In the genomic region with DNA sequence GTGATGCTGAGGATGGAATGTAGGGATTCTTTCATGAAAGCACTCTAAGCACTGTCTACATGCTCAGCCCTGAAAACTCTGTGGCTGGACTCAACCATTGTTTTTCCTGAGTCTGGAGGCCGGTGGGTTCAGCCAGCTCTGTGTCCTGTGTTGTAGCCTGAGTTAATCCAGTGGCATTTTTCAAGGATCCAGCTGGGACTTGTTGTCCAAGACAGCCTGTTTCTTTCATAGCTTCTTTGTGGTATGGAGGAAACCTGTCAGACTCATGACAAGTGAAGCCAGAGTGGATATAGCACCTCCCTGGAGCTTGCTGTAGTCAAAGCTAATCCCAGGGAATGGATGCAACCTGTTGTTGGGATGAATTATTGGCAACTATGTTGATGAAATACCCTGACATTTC, we compare ENCODE assay signal across 26 mouse cellular contexts.
"Had no signal": no experiment of that assay in that cellular context is flagged by ENCODE, and none has a peak within 500 bp of the region (broad histone marks: within the 10 kb centered on the region; RNA-seq: fewer than 3 reads in every experiment).

No protein-coding gene starts in this region.

- H3K27ac ChIP-seq: embryonic facial prominence, embryonic 10.5 days; embryonic facial prominence, embryonic 12.5 days; embryonic facial prominence, embryonic 13.5 days; embryonic facial prominence, embryonic 15.5 days; forebrain, embryonic 10.5 days; forebrain, embryonic 12.5 days; forebrain, embryonic 13.5 days; forebrain, embryonic 15.5 days had no signal

- H3K4me2 ChIP-seq: embryonic facial prominence, embryonic 12.5 days; embryonic facial prominence, embryonic 13.5 days; embryonic facial prominence, embryonic 15.5 days; forebrain, embryonic 12.5 days; forebrain, embryonic 13.5 days; forebrain, embryonic 15.5 days had no signal

- DNase-seq: cerebellum, adult 18-20 months; cerebellum, adult 2 months; cerebellum, adult 8-10 months; cerebellum, adult 9-10 months; cerebellum, adult 9-11 months; cerebellum, postnatal 10 days; cerebellum, postnatal 14 days; cerebellum, postnatal 25 days; cerebellum, postnatal 36 days; embryo, embryonic 11 days; gastrocnemius, postnatal 14 days; gastrocnemius, postnatal 25 days; gastrocnemius, postnatal 36 days; heart, adult 18-20 months; heart, adult 2 months had no signal

- H3K9ac ChIP-seq: embryonic facial prominence, embryonic 12.5 days; embryonic facial prominence, embryonic 13.5 days; embryonic facial prominence, embryonic 15.5 days; forebrain, embryonic 12.5 days; forebrain, embryonic 13.5 days; forebrain, embryonic 15.5 days; forebrain, postnatal 0 days had no signal

- ATAC-seq: forebrain, embryonic 13.5 days; forebrain, embryonic 14.5 days; forebrain, embryonic 15.5 days had no signal

- H3K4me3 ChIP-seq: embryonic facial prominence, embryonic 10.5 days; embryonic facial prominence, embryonic 12.5 days; embryonic facial prominence, embryonic 13.5 days; embryonic facial prominence, embryonic 15.5 days; erythroblast, embryonic 14.5 days; forebrain, embryonic 10.5 days; forebrain, embryonic 12.5 days; forebrain, embryonic 13.5 days; forebrain, embryonic 15.5 days; heart, adult 2 months had no signal

- H3K4me1 ChIP-seq: embryonic facial prominence, embryonic 12.5 days; embryonic facial prominence, embryonic 15.5 days had no signal

- H3K36me3 ChIP-seq: embryonic facial prominence, embryonic 10.5 days; embryonic facial prominence, embryonic 12.5 days; embryonic facial prominence, embryonic 13.5 days; embryonic facial prominence, embryonic 15.5 days; forebrain, embryonic 10.5 days; forebrain, embryonic 12.5 days; forebrain, embryonic 15.5 days had no signal

- H3K27me3 ChIP-seq: embryonic facial prominence, embryonic 12.5 days; embryonic facial prominence, embryonic 15.5 days; forebrain, embryonic 15.5 days had no signal

- H3K9me3 ChIP-seq: embryonic facial prominence, embryonic 10.5 days; embryonic facial prominence, embryonic 12.5 days; embryonic facial prominence, embryonic 13.5 days; embryonic facial prominence, embryonic 15.5 days; forebrain, embryonic 10.5 days; forebrain, embryonic 12.5 days; forebrain, embryonic 13.5 days; forebrain, embryonic 15.5 days had no signal
